Mouse (Mus musculus): Measurements from ENCODE around the gene Dmgdh. TPM values are rescaled to one million over a fixed set of nuclear protein-coding genes. Genes with fewer than 3 reads are reported as not detected.

Dmgdh gene
- polyA plus RNA-seq, 1 experiment = not detected

- Histone ChIP-seq H3K4me1 (ENCODE audit: control insufficient read depth, insufficient read depth, low read length) (no peaks in the 10 kb centered on the region), H3K27ac (ENCODE audit: insufficient read depth, low read length) (no peak overlapping the region), H3K4me3 (ENCODE audit: insufficient read depth, low read length) (no peak overlapping the region)
- no peak for TF ChIP-seq POLR2A (IDR thresholded peaks at IDR 0.05; ENCODE audit: low read depth, low read length)
- TF ChIP-seq CTCF (IDR thresholded peaks at IDR 0.05; ENCODE audit: borderline replicate concordance, insufficient read depth, low read length) = no peak
These were observed 113.4 kb downstream of the Dmgdh start for GRCm38 (mm10) chr13:93787647-93788046.

DNA sequence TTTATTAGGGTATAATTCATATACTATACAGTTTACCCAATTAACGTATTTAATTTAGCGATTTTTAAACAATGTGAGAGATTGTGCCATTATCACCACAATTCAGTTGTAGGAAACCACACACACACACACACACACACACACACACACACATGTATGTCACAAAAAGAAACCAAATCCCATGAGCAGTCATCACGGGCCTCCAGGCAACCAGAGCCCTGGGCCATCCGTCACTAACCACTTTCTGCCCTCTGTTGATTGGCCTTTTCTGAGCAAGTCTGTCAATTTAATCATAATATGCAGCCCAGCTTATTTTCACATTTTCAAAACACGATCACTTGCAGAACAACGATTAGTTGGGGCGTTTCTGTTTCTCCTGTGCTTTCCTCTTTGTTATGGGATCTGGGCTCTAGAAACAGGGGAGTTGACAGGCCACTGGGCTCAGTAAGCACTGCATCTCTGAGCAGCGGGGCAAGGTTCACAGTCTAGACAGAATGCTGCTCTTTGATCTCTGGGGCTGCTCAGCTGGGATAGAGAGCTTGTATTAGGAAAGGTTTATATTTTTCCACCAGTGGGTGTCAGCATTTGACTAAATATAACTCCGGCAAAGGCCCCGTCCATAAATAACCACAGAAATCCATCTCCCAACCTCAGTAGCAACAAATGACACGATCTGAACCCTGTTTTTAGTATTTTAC, 118.9 kb downstream of the Dmgdh start:
- H3K4me3 ChIP-seq (ENCODE audit: insufficient read depth, low read length) = no peak overlapping the region
- H3K27ac ChIP-seq (ENCODE audit: insufficient read depth, low read length) = no peak overlapping the region
- TF ChIP-seq POLR2A (IDR thresholded peaks at IDR 0.05; ENCODE audit: low read depth, low read length) (no peak), CTCF (IDR thresholded peaks at IDR 0.05; ENCODE audit: borderline replicate concordance, insufficient read depth, low read length) (no peak)
- no peaks in the 10 kb centered on the region for H3K4me1 ChIP-seq (ENCODE audit: control insufficient read depth, insufficient read depth, low read length)

- TF ChIP-seq CTCF (IDR thresholded peaks at IDR 0.05; ENCODE audit: borderline replicate concordance, insufficient read depth, low read length) (no peak), POLR2A (IDR thresholded peaks at IDR 0.05; ENCODE audit: low read depth, low read length) (no peak)
- H3K4me1 ChIP-seq (ENCODE audit: control insufficient read depth, insufficient read depth, low read length) = no peaks in the 10 kb centered on the region
- H3K27ac ChIP-seq (ENCODE audit: insufficient read depth, low read length) = no peak overlapping the region
- H3K4me3 ChIP-seq (ENCODE audit: insufficient read depth, low read length) = no peak overlapping the region
These were observed 119.5 kb downstream of the Dmgdh start for GRCm38 (mm10) chr13:93793643-93794182.

- no peak for TF ChIP-seq CTCF (IDR thresholded peaks at IDR 0.05; ENCODE audit: borderline replicate concordance, insufficient read depth, low read length)
- no peak for TF ChIP-seq POLR2A (IDR thresholded peaks at IDR 0.05; ENCODE audit: low read depth, low read length)
- Histone ChIP-seq H3K4me1 (ENCODE audit: control insufficient read depth, insufficient read depth, low read length) (no peaks in the 10 kb centered on the region), H3K27ac (ENCODE audit: insufficient read depth, low read length) (no peak overlapping the region), H3K4me3 (ENCODE audit: insufficient read depth, low read length) (no peak overlapping the region)
These were observed 122.9 kb downstream of the Dmgdh start for GRCm38 (mm10) chr13:93797011-93797600.

Other genes with a start within 250 kb of the Dmgdh start
- gene Jmy, start 174.6 kb upstream of the Dmgdh start, polyA plus RNA-seq (2011; ENCODE audit: insufficient read length, low read depth, missing spikeins) = 14.4 and 17.0 TPM in 2 replicates
- not detected in 2 replicates for gene Bhmt, start 36.5 kb upstream of the Dmgdh start, polyA plus RNA-seq (2011; ENCODE audit: insufficient read length, low read depth, missing spikeins)
- not detected in 2 replicates for gene Bhmt2, start 131 bp upstream of the Dmgdh start, polyA plus RNA-seq (2011; ENCODE audit: insufficient read length, low read depth, missing spikeins)
- 36.1 and 42.1 TPM in 2 replicates for gene Arsb, start 97.2 kb downstream of the Dmgdh start, polyA plus RNA-seq (2011; ENCODE audit: insufficient read length, low read depth, missing spikeins)

Measured in embryonic fibroblast, embryonic 13.5 days (primary cell).